Mouse (Mus musculus) forebrain, embryonic 16.5 days (tissue): ENCODE measurements at regions not wholly inside any gene's neighbourhood (a gene's known extent, or its start where the extent isn't known, plus 50 kb on each side); places are given as distances from the start of the nearest gene placed in this dataset.

ENCODE experiments used
- ATAC-seq: fragments of 200-750 bp; cut with Nextera tagmentation; 2 replicates; pipeline ENCODE4 v1.8.0; 2017; ENCODE audit warnings: mild to moderate bottlenecking, moderate library complexity
- H3K27ac ChIP-seq: fragments of 300-500 bp; sonication (generic); 2 replicates; pipeline ENCODE4 v1.5.1; 2014; ENCODE audit warnings: low read length, control low read depth
- H3K27me3 ChIP-seq: fragments of 300-500 bp; sonication (generic); replicated peaks from 2 replicates; pipeline ENCODE4 v1.6.1; 2014; ENCODE audit warnings: low read length; ENCODE audit not compliant: control insufficient read depth, insufficient read depth
- H3K36me3 ChIP-seq: fragments of 300-500 bp; sonication (generic); 2 replicates; pipeline ENCODE4 v1.6.1; 2014; ENCODE audit not compliant: control insufficient read depth, insufficient read depth
- H3K4me1 ChIP-seq: fragments of 300-500 bp; sonication (generic); replicated peaks from 2 replicates; pipeline ENCODE4 v1.6.1; 2014; ENCODE audit warnings: low read length; ENCODE audit not compliant: control insufficient read depth, insufficient read depth
- H3K4me2 ChIP-seq: fragments of 300-500 bp; sonication (generic); 2 replicates; pipeline ENCODE4 v1.6.1; 2014; ENCODE audit warnings: mild to moderate bottlenecking, low read length, control low read depth
- H3K4me3 ChIP-seq: fragments of 300-500 bp; sonication (generic); replicated peaks from 2 replicates; pipeline ENCODE4 v1.5.1; 2014; ENCODE audit warnings: mild to moderate bottlenecking, low read length, control low read depth
- H3K9ac ChIP-seq: fragments of 300-500 bp; sonication (generic); replicated peaks from 2 replicates; pipeline ENCODE4 v1.6.1; 2014; ENCODE audit warnings: low read depth, low read length, control low read depth
- H3K9me3 ChIP-seq: fragments of 300-500 bp; sonication (generic); 2 replicates; pipeline ENCODE4 v1.6.1; 2016; ENCODE audit warnings: low read length; ENCODE audit not compliant: control insufficient read depth
- WGBS: fragments of 180-500 bp; shearing (Covaris S2); extraction: QIAGEN DNeasy Blood & Tissue Kit; methylation state at CpG from one replicate; pipeline ENCODE4 v1.1.7; 2014; 5-methylcytosine and 5-hydroxymethylcytosine counted together

DNA sequence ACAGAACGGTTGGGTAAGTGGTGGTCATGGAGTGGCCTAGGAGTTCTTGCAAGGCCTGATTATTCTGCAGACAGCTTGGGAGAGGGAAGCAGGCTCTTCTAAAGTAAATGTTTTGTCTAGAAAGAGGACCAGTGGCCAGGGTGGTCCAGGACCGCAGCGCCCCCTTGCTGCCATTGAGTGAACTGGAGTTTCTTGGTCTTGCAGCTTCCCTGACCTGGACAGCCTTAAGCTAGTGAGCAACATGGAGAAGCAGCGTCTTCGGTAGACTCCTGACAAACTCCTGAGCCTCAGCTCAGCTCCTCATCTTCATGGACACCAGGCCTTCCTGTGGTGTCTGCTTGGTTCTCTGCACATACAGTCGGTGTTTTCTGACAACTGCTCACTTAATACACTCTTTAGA, 376.4 kb downstream of the Nkx6-1 start:
- Histone ChIP-seq H3K9ac (no peak overlapping the region), H3K36me3 (no peaks in the 10 kb centered on the region), H3K4me2 (no peak overlapping the region), H3K4me1 (no peaks in the 10 kb centered on the region), H3K4me3 (no peak overlapping the region), H3K27me3 (no peaks in the 10 kb centered on the region), H3K27ac (no peak overlapping the region), H3K9me3 (no peaks in the 10 kb centered on the region)
- WGBS = 70% methylated on average over 6 of the region's 6 CpGs
- ATAC-seq = no peak

DNA sequence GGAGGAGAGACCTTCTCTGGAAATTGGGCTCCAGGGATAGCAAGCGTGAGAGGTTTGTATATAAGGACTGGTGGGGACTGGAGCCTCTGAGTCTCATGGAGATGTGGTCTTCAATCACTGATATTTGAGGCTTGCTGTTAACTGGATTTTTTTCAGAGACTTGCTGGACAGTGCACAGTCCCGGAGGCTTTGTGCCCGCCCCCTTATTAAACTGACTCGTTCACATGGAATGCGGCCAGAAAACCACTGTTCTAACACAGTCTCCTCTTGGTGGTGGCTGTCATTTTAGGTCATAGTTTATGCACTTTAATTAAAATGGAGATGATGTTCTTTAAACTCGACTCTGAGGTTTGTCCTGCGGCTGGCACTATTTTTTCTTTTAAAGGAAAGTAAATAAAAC, 378.9 kb downstream of the Nkx6-1 start:
- Histone ChIP-seq H3K9ac (no peak overlapping the region), H3K4me2 (no peak overlapping the region), H3K4me3 (no peak overlapping the region), H3K27me3 (no peaks in the 10 kb centered on the region), H3K36me3 (no peaks in the 10 kb centered on the region), H3K9me3 (no peaks in the 10 kb centered on the region), H3K27ac (no peak overlapping the region), H3K4me1 (no peaks in the 10 kb centered on the region)
- WGBS = 59% methylated on average over 7 of the region's 7 CpGs
- ATAC-seq = no peak

GRCm38 (mm10) chr5:101250474-101250873, 405.0 kb downstream of the Gpat3 start:
- no peak overlapping the region for H3K4me3 ChIP-seq
- H3K9me3 ChIP-seq = no peaks in the 10 kb centered on the region
- no peak for ATAC-seq
- no peaks in the 10 kb centered on the region for H3K27me3 ChIP-seq
- no peak overlapping the region for H3K9ac ChIP-seq
- H3K4me2 ChIP-seq = no peak overlapping the region
- 91% methylated on average over 3 of the region's 3 CpGs for WGBS
- no peaks in the 10 kb centered on the region for H3K36me3 ChIP-seq
- no peak overlapping the region for H3K27ac ChIP-seq
- no peaks in the 10 kb centered on the region for H3K4me1 ChIP-seq

GRCm38 (mm10) chr5:101242651-101243050, 397.1 kb downstream of the Gpat3 start:
- H3K4me1 ChIP-seq = no peaks in the 10 kb centered on the region
- no peak overlapping the region for H3K9ac ChIP-seq
- no peak overlapping the region for H3K27ac ChIP-seq
- no peaks in the 10 kb centered on the region for H3K36me3 ChIP-seq
- WGBS = 91% methylated on average over 2 of the region's 2 CpGs
- no peaks in the 10 kb centered on the region for H3K9me3 ChIP-seq
- H3K4me2 ChIP-seq = no peak overlapping the region
- no peak overlapping the region for H3K4me3 ChIP-seq
- ATAC-seq = no peak
- H3K27me3 ChIP-seq = no peaks in the 10 kb centered on the region

GRCm38 (mm10) chr5:101239298-101240118, 394.0 kb downstream of the Gpat3 start:
- Histone ChIP-seq H3K4me3 (no peak overlapping the region), H3K27ac (no peak overlapping the region), H3K27me3 (no peaks in the 10 kb centered on the region), H3K9ac (no peak overlapping the region), H3K4me1 (no peaks in the 10 kb centered on the region), H3K36me3 (no peaks in the 10 kb centered on the region), H3K9me3 (no peaks in the 10 kb centered on the region), H3K4me2 (no peak overlapping the region)
- WGBS = 89% methylated on average over 16 of the region's 16 CpGs
- no peak for ATAC-seq

GRCm38 (mm10) chr5:101236163-101236693, 390.7 kb downstream of the Gpat3 start:
- no peak overlapping the region for H3K4me2 ChIP-seq
- 84% methylated on average over 9 of the region's 9 CpGs for WGBS
- 0 out of 2 replicates have a peak, but pooled peaks cover 2% of the 10 kb centered on the region for H3K9me3 ChIP-seq
- ATAC-seq = no peak
- no peak overlapping the region for H3K4me3 ChIP-seq
- no peaks in the 10 kb centered on the region for H3K4me1 ChIP-seq
- no peak overlapping the region for H3K27ac ChIP-seq
- H3K27me3 ChIP-seq = no peaks in the 10 kb centered on the region
- no peak overlapping the region for H3K9ac ChIP-seq
- H3K36me3 ChIP-seq = no peaks in the 10 kb centered on the region

DNA sequence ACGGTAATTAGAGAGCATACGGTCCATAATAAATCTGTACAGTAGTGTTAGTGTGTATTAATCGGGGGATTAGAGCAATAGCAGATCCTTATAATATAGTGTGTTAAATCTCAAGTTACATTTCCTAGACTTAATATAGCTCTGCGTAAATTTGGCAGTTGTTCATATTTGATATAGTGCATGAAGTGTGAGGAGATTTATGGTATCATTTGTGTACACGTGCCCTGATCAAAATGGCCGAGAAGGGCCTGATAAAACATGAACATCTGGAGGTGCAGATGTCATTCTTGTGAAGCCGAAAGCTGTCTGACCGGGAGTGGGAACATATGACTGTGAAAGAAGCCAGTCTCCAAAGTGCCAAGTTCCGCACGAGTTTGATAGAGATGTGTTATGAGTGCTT, 376.9 kb downstream of the Gpat3 start:
- no peak overlapping the region for H3K27ac ChIP-seq
- no peak overlapping the region for H3K4me3 ChIP-seq
- no peaks in the 10 kb centered on the region for H3K9me3 ChIP-seq
- ATAC-seq = no peak
- 88% methylated on average over 10 of the region's 10 CpGs for WGBS
- no peak overlapping the region for H3K4me2 ChIP-seq
- no peaks in the 10 kb centered on the region for H3K36me3 ChIP-seq
- no peaks in the 10 kb centered on the region for H3K27me3 ChIP-seq
- H3K4me1 ChIP-seq = no peaks in the 10 kb centered on the region
- no peak overlapping the region for H3K9ac ChIP-seq

DNA sequence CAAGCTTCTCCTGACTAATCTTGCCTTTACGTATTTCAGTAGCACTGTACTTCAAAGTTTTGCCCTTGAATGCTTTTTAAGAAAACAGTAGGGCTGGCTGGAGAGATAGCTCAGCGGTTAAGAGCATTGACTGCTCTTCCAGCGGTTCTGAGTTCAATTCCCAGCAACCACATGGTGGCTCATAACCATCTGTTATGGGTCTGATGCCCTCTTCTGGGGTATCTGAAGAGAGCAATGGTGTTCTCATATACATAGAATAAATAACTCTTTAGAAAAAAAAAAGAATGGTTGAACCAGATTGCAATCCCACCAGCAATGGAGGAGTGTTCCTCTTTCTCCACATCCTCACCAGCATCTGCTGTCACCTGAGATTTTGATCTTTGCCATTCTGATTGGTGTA, 372.6 kb downstream of the Gpat3 start:
- Histone ChIP-seq H3K4me2 (no peak overlapping the region), H3K4me3 (no peak overlapping the region), H3K36me3 (no peaks in the 10 kb centered on the region), H3K4me1 (no peaks in the 10 kb centered on the region), H3K27ac (no peak overlapping the region), H3K27me3 (no peaks in the 10 kb centered on the region), H3K9me3 (no peaks in the 10 kb centered on the region), H3K9ac (no peak overlapping the region)
- WGBS = 87% methylated on average over 3 of the region's 3 CpGs
- ATAC-seq = no peak

- no peak for ATAC-seq
- Histone ChIP-seq H3K9me3 (no peaks in the 10 kb centered on the region), H3K27ac (no peak overlapping the region), H3K9ac (no peak overlapping the region), H3K4me3 (no peak overlapping the region), H3K27me3 (no peaks in the 10 kb centered on the region), H3K4me1 (no peaks in the 10 kb centered on the region), H3K36me3 (no peaks in the 10 kb centered on the region), H3K4me2 (no peak overlapping the region)
- 83% methylated on average over 10 of the region's 10 CpGs for WGBS
These were observed 371.5 kb downstream of the Gpat3 start for GRCm38 (mm10) chr5:101216837-101217571.
